Mouse (Mus musculus): ENCODE measurements around the gene Otoa. TPM values are rescaled to one million over a fixed set of nuclear protein-coding genes. Genes with fewer than 3 reads are reported as not detected.

Otoa gene
- polyA plus RNA-seq, 1 experiment from 2014 or later = 0.05 TPM

- H3K27me3 ChIP-seq = no peaks in the 10 kb centered on the region
- peaks cover 59% of the 10 kb centered on the region for H3K36me3 ChIP-seq
- 94% methylated on average over 4 of the region's 4 CpGs for WGBS
- no peak overlapping the region for H3K4me2 ChIP-seq (replicated peaks)
- ATAC-seq (ENCODE audit: low FRiP score, low read depth) = no peak
- no peaks in the 10 kb centered on the region for H3K9me3 ChIP-seq
- H3K4me3 ChIP-seq = no peak overlapping the region
- no peaks in the 10 kb centered on the region for H3K4me1 ChIP-seq
- no peak overlapping the region for H3K9ac ChIP-seq (replicated peaks)
- H3K27ac ChIP-seq (replicated peaks) = no peak overlapping the region
Measured at GRCm38 (mm10) chr7:121053071-121053470, 28.4 kb upstream of the Otoa start.

- 64% methylated on average over 6 of the region's 6 CpGs for WGBS
- no peaks in the 10 kb centered on the region for H3K9me3 ChIP-seq
- H3K4me3 ChIP-seq = no peak overlapping the region
- no peak overlapping the region for H3K9ac ChIP-seq (replicated peaks)
- H3K4me2 ChIP-seq (replicated peaks) = no peak overlapping the region
- H3K4me1 ChIP-seq = no peaks in the 10 kb centered on the region
- ATAC-seq (ENCODE audit: low FRiP score, low read depth) = no peak
- H3K36me3 ChIP-seq = peaks cover 58% of the 10 kb centered on the region
- H3K27ac ChIP-seq (replicated peaks) = no peak overlapping the region
- no peaks in the 10 kb centered on the region for H3K27me3 ChIP-seq
Measured at GRCm38 (mm10) chr7:121059477-121060218, 21.8 kb upstream of the Otoa start.

- H3K27me3 ChIP-seq = no peaks in the 10 kb centered on the region
- 69% methylated on average over 4 of the region's 4 CpGs for WGBS
- H3K4me2 ChIP-seq (replicated peaks) = no peak overlapping the region
- H3K36me3 ChIP-seq = peaks cover 25% of the 10 kb centered on the region
- no peak for ATAC-seq (ENCODE audit: low FRiP score, low read depth)
- H3K4me3 ChIP-seq = no peak overlapping the region
- H3K9me3 ChIP-seq = no peaks in the 10 kb centered on the region
- H3K27ac ChIP-seq (replicated peaks) = no peak overlapping the region
- H3K9ac ChIP-seq (replicated peaks) = no peak overlapping the region
- H3K4me1 ChIP-seq = no peaks in the 10 kb centered on the region
Measured at GRCm38 (mm10) chr7:121064309-121064708, 17.1 kb upstream of the Otoa start.

GRCm38 (mm10) chr7:121071276-121071675 lies 10.2 kb upstream of the Otoa start:
- Histone ChIP-seq H3K27ac (replicated peaks) (no peak overlapping the region), H3K4me2 (replicated peaks) (no peak overlapping the region), H3K36me3 (peaks cover 37% of the 10 kb centered on the region), H3K4me1 (no peaks in the 10 kb centered on the region), H3K27me3 (no peaks in the 10 kb centered on the region), H3K9me3 (no peaks in the 10 kb centered on the region), H3K4me3 (no peak overlapping the region), H3K9ac (replicated peaks) (no peak overlapping the region)
- no peak for ATAC-seq (ENCODE audit: low FRiP score, low read depth)
- 93% methylated on average over 4 of the region's 4 CpGs for WGBS

GRCm38 (mm10) chr7:121072506-121072905 lies 8.9 kb upstream of the Otoa start:
- no peaks in the 10 kb centered on the region for H3K4me1 ChIP-seq
- WGBS = 93% methylated on average over 5 of the region's 5 CpGs
- no peak overlapping the region for H3K4me2 ChIP-seq (replicated peaks)
- no peaks in the 10 kb centered on the region for H3K27me3 ChIP-seq
- no peak overlapping the region for H3K27ac ChIP-seq (replicated peaks)
- H3K36me3 ChIP-seq = peaks cover 47% of the 10 kb centered on the region
- H3K4me3 ChIP-seq = no peak overlapping the region
- no peak for ATAC-seq (ENCODE audit: low FRiP score, low read depth)
- H3K9me3 ChIP-seq = no peaks in the 10 kb centered on the region
- no peak overlapping the region for H3K9ac ChIP-seq (replicated peaks)

- no peak within 1 kb of the TSS for H3K4me3 ChIP-seq
- no peaks in the 10 kb centered on the region for H3K4me1 ChIP-seq
- H3K27ac ChIP-seq (replicated peaks) = no peak within 1 kb of the TSS
- H3K4me2 ChIP-seq (replicated peaks) = no peak within 1 kb of the TSS
- H3K27me3 ChIP-seq = no peaks in the 10 kb centered on the region
- no peak for ATAC-seq (ENCODE audit: low FRiP score, low read depth)
- WGBS = 73% methylated on average over 11 of the region's 11 CpGs
- peaks cover 54% of the 10 kb centered on the region for H3K36me3 ChIP-seq
- H3K9ac ChIP-seq (replicated peaks) = no peak within 1 kb of the TSS
- no peaks in the 10 kb centered on the region for H3K9me3 ChIP-seq
Measured at GRCm38 (mm10) chr7:121074281-121074680, 7.2 kb upstream of the Otoa start, which contains the start of gene Igsf6. Gene Igsf6 (minus strand): TSS chr7:121074572.

- H3K9me3 ChIP-seq = no peaks in the 10 kb centered on the region
- 86% methylated on average over 6 of the region's 6 CpGs for WGBS
- peaks cover 51% of the 10 kb centered on the region for H3K36me3 ChIP-seq
- no peaks in the 10 kb centered on the region for H3K27me3 ChIP-seq
- no peak overlapping the region for H3K27ac ChIP-seq (replicated peaks)
- no peak for ATAC-seq (ENCODE audit: low FRiP score, low read depth)
- H3K4me2 ChIP-seq (replicated peaks) = no peak overlapping the region
- no peak overlapping the region for H3K4me3 ChIP-seq
- no peak overlapping the region for H3K9ac ChIP-seq (replicated peaks)
- no peaks in the 10 kb centered on the region for H3K4me1 ChIP-seq
Measured at GRCm38 (mm10) chr7:121074801-121075400, 6.5 kb upstream of the Otoa start.

- WGBS = 91% methylated on average over 5 of the region's 5 CpGs
- H3K4me3 ChIP-seq = no peak overlapping the region
- no peaks in the 10 kb centered on the region for H3K27me3 ChIP-seq
- ATAC-seq (ENCODE audit: low FRiP score, low read depth) = no peak
- H3K27ac ChIP-seq (replicated peaks) = no peak overlapping the region
- H3K36me3 ChIP-seq = peaks cover 47% of the 10 kb centered on the region
- no peaks in the 10 kb centered on the region for H3K4me1 ChIP-seq
- H3K4me2 ChIP-seq (replicated peaks) = no peak overlapping the region
- no peak overlapping the region for H3K9ac ChIP-seq (replicated peaks)
- no peaks in the 10 kb centered on the region for H3K9me3 ChIP-seq
Measured at GRCm38 (mm10) chr7:121075416-121075815, 6.0 kb upstream of the Otoa start.

- H3K4me1 ChIP-seq = no peaks in the 10 kb centered on the region
- no peak overlapping the region for H3K27ac ChIP-seq (replicated peaks)
- H3K9me3 ChIP-seq = no peaks in the 10 kb centered on the region
- WGBS = 92% methylated on average over 6 of the region's 6 CpGs
- H3K36me3 ChIP-seq = peaks cover 29% of the 10 kb centered on the region
- H3K4me3 ChIP-seq = no peak overlapping the region
- H3K4me2 ChIP-seq (replicated peaks) = no peak overlapping the region
- ATAC-seq (ENCODE audit: low FRiP score, low read depth) = no peak
- H3K9ac ChIP-seq (replicated peaks) = no peak overlapping the region
- H3K27me3 ChIP-seq = no peaks in the 10 kb centered on the region
Measured at GRCm38 (mm10) chr7:121077311-121077710, 4.1 kb upstream of the Otoa start.

GRCm38 (mm10) chr7:121077829-121078228 lies 3.6 kb upstream of the Otoa start:
- no peak overlapping the region for H3K4me3 ChIP-seq
- WGBS = 12% methylated on average over 5 of the region's 5 CpGs
- H3K9me3 ChIP-seq = no peaks in the 10 kb centered on the region
- H3K4me2 ChIP-seq (replicated peaks) = no peak overlapping the region
- peak; percentile 78; the same call in 1 of the 2 replicates for ATAC-seq (ENCODE audit: low FRiP score, low read depth)
- H3K27me3 ChIP-seq = no peaks in the 10 kb centered on the region
- peaks cover 29% of the 10 kb centered on the region for H3K36me3 ChIP-seq
- H3K4me1 ChIP-seq = no peaks in the 10 kb centered on the region
- no peak overlapping the region for H3K27ac ChIP-seq (replicated peaks)
- H3K9ac ChIP-seq (replicated peaks) = no peak overlapping the region

GRCm38 (mm10) chr7:121081816-121082215 lies 366 bp downstream of the Otoa start:
- Histone ChIP-seq H3K27me3 (no peaks in the 10 kb centered on the region), H3K36me3 (peaks cover 19% of the 10 kb centered on the region), H3K27ac (replicated peaks) (no peak overlapping the region), H3K9ac (replicated peaks) (no peak overlapping the region), H3K4me1 (peaks cover 8% of the 10 kb centered on the region; the same call in 1 of the 2 replicates), H3K4me3 (no peak overlapping the region), H3K4me2 (replicated peaks) (no peak overlapping the region), H3K9me3 (no peaks in the 10 kb centered on the region)
- 75% methylated on average over 2 of the region's 2 CpGs for WGBS
- no peak for ATAC-seq (ENCODE audit: low FRiP score, low read depth)

GRCm38 (mm10) chr7:121082949-121083513 lies 1.6 kb downstream of the Otoa start:
- no peak overlapping the region for H3K4me2 ChIP-seq (replicated peaks)
- no peak for ATAC-seq (ENCODE audit: low FRiP score, low read depth)
- peaks cover 10% of the 10 kb centered on the region for H3K36me3 ChIP-seq
- no peak overlapping the region for H3K9ac ChIP-seq (replicated peaks)
- H3K9me3 ChIP-seq = no peaks in the 10 kb centered on the region
- no peaks in the 10 kb centered on the region for H3K27me3 ChIP-seq
- no peak overlapping the region for H3K27ac ChIP-seq (replicated peaks)
- peaks cover 8% of the 10 kb centered on the region; the same call in 1 of the 2 replicates for H3K4me1 ChIP-seq
- WGBS = 79% methylated on average over 9 of the region's 9 CpGs
- H3K4me3 ChIP-seq = no peak overlapping the region

Measured in midbrain, embryonic 12.5 days (tissue).